Mouse (Mus musculus): ENCODE data around the gene Uncx. TPM values are rescaled to one million over a fixed set of nuclear protein-coding genes. Genes with fewer than 3 reads are reported as not detected.

The Uncx gene
- total RNA-seq, 1 experiment, result not detected

DNA sequence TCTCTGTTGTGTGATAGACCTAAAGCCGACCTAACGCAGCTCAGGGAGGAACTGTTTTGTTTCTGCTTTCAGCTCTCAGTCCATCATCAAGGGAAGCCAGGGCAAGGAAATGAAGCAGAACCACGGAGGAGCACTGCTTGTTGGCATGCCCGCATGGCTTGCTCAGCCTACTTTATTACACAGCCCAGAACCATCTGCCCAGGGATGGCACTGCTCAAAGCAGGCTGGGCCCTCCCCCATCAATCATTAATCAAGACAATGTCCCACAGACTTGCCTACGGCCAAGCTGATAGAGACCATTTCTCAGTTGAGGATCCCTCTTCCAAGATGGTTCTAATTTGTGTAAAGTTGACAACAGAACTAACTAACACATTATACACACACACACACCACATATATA lies 44.5 kb upstream of the Uncx start:
- H3K9me3 ChIP-seq (ENCODE audit: control insufficient read depth, insufficient read depth, low read depth, low read length), result no peaks in the 10 kb centered on the region
- H3K36me3 ChIP-seq (ENCODE audit: control insufficient read depth, insufficient read depth, low read length, poor library complexity, severe bottlenecking), result no peaks in the 10 kb centered on the region; the same call in 1 of the 2 replicates
- in situ Hi-C loops (cut with MboI; ENCODE audit: low sequenced_read_pairs in 2 of 2, unreplicated experiment in 2 of 2), result no loop called here
- H3K9ac ChIP-seq (ENCODE audit: insufficient read depth, low read depth, low read length, poor library complexity, severe bottlenecking), result no peak overlapping the region
- DNase-seq (ENCODE audit: low read depth, low spot score), result no peak
- H3K4me1 ChIP-seq (ENCODE audit: control insufficient read depth in 2 of 2, insufficient read depth in 2 of 2, low read length in 2 of 2, poor library complexity in 1 of 2), result no peaks in the 10 kb centered on the region
- TF ChIP-seq MAFK (IDR thresholded peaks at IDR 0.05; ENCODE audit: insufficient read depth, low read depth, low read length) (no peak), ZC3H11A (IDR thresholded peaks at IDR 0.05; ENCODE audit: borderline replicate concordance, low read depth, low read length) (no peak), HCFC1 (IDR thresholded peaks at IDR 0.05; ENCODE audit: borderline replicate concordance, insufficient read depth, low read length) (no peak), ZNF384 (IDR thresholded peaks at IDR 0.05; ENCODE audit: low read depth, low read length) (no peak), CHD2 (IDR thresholded peaks at IDR 0.05; ENCODE audit: low read depth, low read length) (no peak)
- no peak overlapping the region for H3K27ac ChIP-seq (ENCODE audit: insufficient read depth, low read depth, low read length, poor library complexity, severe bottlenecking)
- no peak overlapping the region for H3K4me3 ChIP-seq (ENCODE audit: insufficient read depth in 1 of 2, low read depth in 1 of 2, low read length in 2 of 2, poor library complexity in 1 of 2, severe bottlenecking in 1 of 2)

DNA sequence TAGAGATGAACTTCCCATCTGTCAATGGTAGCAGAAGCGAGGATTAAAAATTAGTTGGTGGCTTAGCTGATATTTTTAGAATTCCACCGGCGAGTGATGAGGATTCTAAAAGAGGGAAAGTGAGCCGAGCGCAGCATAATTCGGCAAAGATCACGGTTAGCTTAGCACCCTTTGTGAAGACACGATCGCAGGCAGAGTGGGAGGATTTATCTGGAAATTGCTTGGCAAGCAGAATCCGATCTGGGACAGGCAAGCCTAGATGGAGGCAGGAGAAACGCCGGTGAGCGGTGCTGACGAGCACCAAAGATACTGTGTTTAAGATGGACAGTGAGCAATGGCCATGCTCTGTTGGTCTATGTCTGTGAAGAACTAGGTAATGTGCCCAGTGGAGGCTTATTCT lies 41.0 kb upstream of the Uncx start:
- no peaks in the 10 kb centered on the region for H3K36me3 ChIP-seq (ENCODE audit: control insufficient read depth, insufficient read depth, low read length, poor library complexity, severe bottlenecking)
- DNase-seq (ENCODE audit: low read depth, low spot score), result no peak
- no peak overlapping the region for H3K4me3 ChIP-seq (ENCODE audit: insufficient read depth in 1 of 2, low read depth in 1 of 2, low read length in 2 of 2, poor library complexity in 1 of 2, severe bottlenecking in 1 of 2)
- H3K4me1 ChIP-seq (ENCODE audit: control insufficient read depth in 2 of 2, insufficient read depth in 2 of 2, low read length in 2 of 2, poor library complexity in 1 of 2), result 0 out of 4 replicates have a peak, but pooled peaks cover 0 to 5% of the 10 kb centered on the region in 2 experiments
- H3K9ac ChIP-seq (ENCODE audit: insufficient read depth, low read depth, low read length, poor library complexity, severe bottlenecking), result no peak overlapping the region
- no peak overlapping the region for H3K27ac ChIP-seq (ENCODE audit: insufficient read depth, low read depth, low read length, poor library complexity, severe bottlenecking)
- in situ Hi-C loops (cut with MboI; ENCODE audit: low sequenced_read_pairs in 2 of 2, unreplicated experiment in 2 of 2), result no loop called here
- TF ChIP-seq CHD2 (IDR thresholded peaks at IDR 0.05; ENCODE audit: low read depth, low read length), result no peak
- TF ChIP-seq HCFC1 (IDR thresholded peaks at IDR 0.05; ENCODE audit: borderline replicate concordance, insufficient read depth, low read length), result no peak
- no peak for TF ChIP-seq ZC3H11A (IDR thresholded peaks at IDR 0.05; ENCODE audit: borderline replicate concordance, low read depth, low read length)
- no peak for TF ChIP-seq ZNF384 (IDR thresholded peaks at IDR 0.05; ENCODE audit: low read depth, low read length)
- no peak for TF ChIP-seq MAFK (IDR thresholded peaks at IDR 0.05; ENCODE audit: insufficient read depth, low read depth, low read length)
- H3K9me3 ChIP-seq (ENCODE audit: control insufficient read depth, insufficient read depth, low read depth, low read length), result no peaks in the 10 kb centered on the region

GRCm38 (mm10) chr5:139505073-139505606 lies 38.2 kb upstream of the Uncx start:
- in situ Hi-C loops (cut with MboI; ENCODE audit: low sequenced_read_pairs in 2 of 2, unreplicated experiment in 2 of 2), result no loop called here
- 0 out of 2 replicates have a peak, but pooled peaks have one; percentile 46 for TF ChIP-seq ZC3H11A (IDR thresholded peaks at IDR 0.05; ENCODE audit: borderline replicate concordance, low read depth, low read length)
- TF ChIP-seq ZNF384 (IDR thresholded peaks at IDR 0.05; ENCODE audit: low read depth, low read length), result no peak
- peak overlapping the region in 1 of 2 experiments; percentile 26; a peak in 1 of 4 replicates for H3K4me3 ChIP-seq (ENCODE audit: insufficient read depth in 1 of 2, low read depth in 1 of 2, low read length in 2 of 2, poor library complexity in 1 of 2, severe bottlenecking in 1 of 2)

DNA sequence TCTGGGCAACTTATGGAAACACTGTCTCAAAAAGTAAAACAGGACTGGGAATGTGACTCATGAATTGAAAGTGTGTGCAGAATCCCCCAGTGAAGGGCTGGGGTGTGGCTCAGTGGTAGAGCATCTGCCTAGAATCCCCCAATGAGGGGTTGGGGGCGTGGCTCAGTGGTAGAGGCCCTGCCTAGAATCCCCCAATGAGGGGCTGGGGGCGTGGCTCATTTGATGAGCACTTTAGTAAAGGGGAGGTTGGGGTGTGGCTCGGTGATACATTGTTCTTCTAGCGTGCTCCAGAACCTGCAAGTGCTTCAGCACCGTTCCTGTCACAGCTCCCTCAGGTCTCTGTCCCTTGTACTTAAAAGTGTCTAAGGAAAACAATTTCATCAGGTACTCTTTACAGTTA lies 37.1 kb upstream of the Uncx start:
- no peaks in the 10 kb centered on the region for H3K36me3 ChIP-seq (ENCODE audit: control insufficient read depth, insufficient read depth, low read length, poor library complexity, severe bottlenecking)
- peak; percentile 74 for DNase-seq (ENCODE audit: low read depth, low spot score)
- H3K4me1 ChIP-seq (ENCODE audit: control insufficient read depth in 2 of 2, insufficient read depth in 2 of 2, low read length in 2 of 2, poor library complexity in 1 of 2), result 0 out of 4 replicates have a peak, but pooled peaks cover 0 to 5% of the 10 kb centered on the region in 2 experiments
- H3K4me3 ChIP-seq (ENCODE audit: insufficient read depth in 1 of 2, low read depth in 1 of 2, low read length in 2 of 2, poor library complexity in 1 of 2, severe bottlenecking in 1 of 2), result no peak overlapping the region
- no peak overlapping the region for H3K27ac ChIP-seq (ENCODE audit: insufficient read depth, low read depth, low read length, poor library complexity, severe bottlenecking)
- H3K9me3 ChIP-seq (ENCODE audit: control insufficient read depth, insufficient read depth, low read depth, low read length), result no peaks in the 10 kb centered on the region
- in situ Hi-C loops (cut with MboI; ENCODE audit: low sequenced_read_pairs in 2 of 2, unreplicated experiment in 2 of 2), result no loop called here
- H3K9ac ChIP-seq (ENCODE audit: insufficient read depth, low read depth, low read length, poor library complexity, severe bottlenecking), result no peak overlapping the region
- no peak for TF ChIP-seq ZNF384 (IDR thresholded peaks at IDR 0.05; ENCODE audit: low read depth, low read length)
- no peak for TF ChIP-seq CHD2 (IDR thresholded peaks at IDR 0.05; ENCODE audit: low read depth, low read length)
- no peak for TF ChIP-seq HCFC1 (IDR thresholded peaks at IDR 0.05; ENCODE audit: borderline replicate concordance, insufficient read depth, low read length)
- TF ChIP-seq MAFK (IDR thresholded peaks at IDR 0.05; ENCODE audit: insufficient read depth, low read depth, low read length), result no peak
- no peak for TF ChIP-seq ZC3H11A (IDR thresholded peaks at IDR 0.05; ENCODE audit: borderline replicate concordance, low read depth, low read length)

More at GRCm38 (mm10) chr5:139505073-139505606, 38.2 kb upstream of the Uncx start:
- H3K36me3 ChIP-seq (ENCODE audit: control insufficient read depth, insufficient read depth, low read length, poor library complexity, severe bottlenecking), result no peaks in the 10 kb centered on the region
- peak; percentile 79 for DNase-seq (ENCODE audit: low read depth, low spot score)
- H3K9ac ChIP-seq (ENCODE audit: insufficient read depth, low read depth, low read length, poor library complexity, severe bottlenecking), result no peak overlapping the region
- H3K27ac ChIP-seq (ENCODE audit: insufficient read depth, low read depth, low read length, poor library complexity, severe bottlenecking), result no peak overlapping the region
- H3K4me1 ChIP-seq (ENCODE audit: control insufficient read depth in 2 of 2, insufficient read depth in 2 of 2, low read length in 2 of 2, poor library complexity in 1 of 2), result 0 out of 4 replicates have a peak, but pooled peaks cover 0 to 5% of the 10 kb centered on the region in 2 experiments
- no peaks in the 10 kb centered on the region for H3K9me3 ChIP-seq (ENCODE audit: control insufficient read depth, insufficient read depth, low read depth, low read length)

All from ES-E14 (cell line).